Mouse (Mus musculus) lung, embryonic 16.5 days (tissue): Measurements from ENCODE around the gene Cxcl15. TPM values are rescaled to one million over a fixed set of nuclear protein-coding genes. Genes with fewer than 3 reads are reported as not detected.
"Not testable (repeated sequence)": the region's sequence is repeated elsewhere in the genome, so short reads cannot be mapped to it uniquely, and the experiment has no call there.

Experiments used
- ATAC-seq: fragments of 200-750 bp; cut with Nextera tagmentation; 2 replicates; pipeline ENCODE4 v1.8.0; 2017; ENCODE audit warnings: low read depth, mild to moderate bottlenecking, moderate library complexity
- H3K27ac ChIP-seq: fragments of 300-500 bp; sonication (generic); 2 replicates; pipeline ENCODE4 v1.5.1; 2014; ENCODE audit warnings: mild to moderate bottlenecking, control low read depth, low read length
- H3K27me3 ChIP-seq: fragments of 300-500 bp; sonication (generic); 2 replicates; pipeline ENCODE4 v1.6.1; 2014; ENCODE audit warnings: low read depth, low read length, mixed read lengths; ENCODE audit not compliant: control insufficient read depth, insufficient read depth
- H3K36me3 ChIP-seq: fragments of 300-500 bp; sonication (generic); 2 replicates; pipeline ENCODE4 v1.6.1; 2014; ENCODE audit warnings: low read length; ENCODE audit not compliant: control insufficient read depth, insufficient read depth
- H3K4me1 ChIP-seq: fragments of 300-500 bp; sonication (generic); replicated peaks from 2 replicates; pipeline ENCODE4 v1.6.1; 2014; ENCODE audit warnings: low read length, mixed read lengths; ENCODE audit not compliant: control insufficient read depth, insufficient read depth
- H3K4me2 ChIP-seq: fragments of 300-500 bp; sonication (generic); 2 replicates; pipeline ENCODE4 v1.6.1; 2014; ENCODE audit warnings: low read depth, low read length, control low read depth
- H3K4me3 ChIP-seq: fragments of 300-500 bp; sonication (generic); 2 replicates; pipeline ENCODE4 v1.5.1; 2014; ENCODE audit warnings: mild to moderate bottlenecking, low read length, control low read depth
- H3K9ac ChIP-seq: fragments of 300-500 bp; sonication (generic); 2 replicates; pipeline ENCODE4 v1.6.1; 2014; ENCODE audit warnings: low read length, control low read depth
- H3K9me3 ChIP-seq: fragments of 300-500 bp; sonication (generic); 2 replicates; pipeline ENCODE4 v1.6.1; 2016; ENCODE audit warnings: low read length; ENCODE audit not compliant: control insufficient read depth
- WGBS: fragments of 180-500 bp; shearing (Covaris S2); extraction: QIAGEN DNeasy Blood & Tissue Kit; methylation state at CpG from one replicate; pipeline ENCODE4 v1.1.7; 2014; 5-methylcytosine and 5-hydroxymethylcytosine counted together
- polyA plus RNA-seq: library from polyadenylated mRNA; unstranded; fragments of >200 nt; fragmentation: Nextera tagmentation; extraction: Ambion mirVana; gene quantifications from 2 replicates; pipeline ENCODE4 v1.2.1, GENCODE M21; 2015

Cxcl15 gene
- polyA plus RNA-seq, 1 experiment from 2014 or later = 25.4 TPM

GRCm38 (mm10) chr5:90785659-90786588, 8.4 kb upstream of the Cxcl15 start, which contains the start of gene Cxcl3:
Gene Cxcl3, plus strand, starts transcription at chr5:90786103.
- Histone ChIP-seq H3K27ac (no peak within 1 kb of the TSS), H3K4me3 (peak within 1 kb of the TSS; percentile 39), H3K9ac (0 out of 2 replicates have a peak within 1 kb of the TSS, but pooled peaks have one; percentile 32), H3K9me3 (no peaks in the 10 kb centered on the region), H3K36me3 (no peaks in the 10 kb centered on the region), H3K27me3 (no peaks in the 10 kb centered on the region; the same call in 1 of the 2 replicates), H3K4me2 (peak within 1 kb of the TSS; percentile 67), H3K4me1 (peaks cover 8% of the 10 kb centered on the region)
- ATAC-seq = peak; percentile 71
- 18% methylated on average over 23 of the region's 26 CpGs for WGBS

DNA sequence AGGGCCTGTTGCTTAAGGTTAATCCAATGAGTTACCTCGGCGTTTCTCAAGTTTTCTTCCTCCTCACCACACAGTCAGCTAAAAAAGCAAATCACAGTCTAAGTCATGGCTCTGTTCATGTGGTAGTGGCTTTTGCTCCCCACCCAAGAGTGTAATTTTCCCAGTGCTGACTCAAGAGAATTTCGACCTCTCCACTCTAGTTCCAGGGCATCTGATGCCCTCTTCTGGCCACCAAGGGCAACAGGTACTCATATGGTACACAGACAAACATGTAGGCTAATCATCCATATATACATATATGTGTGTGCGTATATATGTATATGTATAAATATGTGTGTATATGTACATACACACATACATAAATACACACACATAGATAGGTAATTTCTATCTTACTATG, 6.2 kb upstream of the Cxcl15 start:
- no peaks in the 10 kb centered on the region for H3K9me3 ChIP-seq
- no peak overlapping the region for H3K4me3 ChIP-seq
- H3K9ac ChIP-seq = no peak overlapping the region
- no peak overlapping the region for H3K4me2 ChIP-seq
- no peaks in the 10 kb centered on the region; the same call in 1 of the 2 replicates for H3K27me3 ChIP-seq
- H3K4me1 ChIP-seq = peaks cover 8% of the 10 kb centered on the region
- no peaks in the 10 kb centered on the region for H3K36me3 ChIP-seq
- ATAC-seq = no peak
- no peak overlapping the region for H3K27ac ChIP-seq
- 77% methylated on average over 4 of the region's 4 CpGs for WGBS

- ATAC-seq = no peak
- Histone ChIP-seq H3K9ac (no peak overlapping the region), H3K9me3 (no peaks in the 10 kb centered on the region), H3K4me3 (no peak overlapping the region), H3K4me1 (peaks cover 10% of the 10 kb centered on the region), H3K27ac (peak overlapping the region; percentile 24; the same call in 1 of the 2 replicates), H3K27me3 (no peaks in the 10 kb centered on the region; the same call in 1 of the 2 replicates), H3K4me2 (peak overlapping the region; percentile 21; the same call in 1 of the 2 replicates), H3K36me3 (no peaks in the 10 kb centered on the region)
- WGBS = 55% methylated on average over 11 of the region's 11 CpGs
Observed at GRCm38 (mm10) chr5:90789306-90790073, 4.8 kb upstream of the Cxcl15 start.

DNA sequence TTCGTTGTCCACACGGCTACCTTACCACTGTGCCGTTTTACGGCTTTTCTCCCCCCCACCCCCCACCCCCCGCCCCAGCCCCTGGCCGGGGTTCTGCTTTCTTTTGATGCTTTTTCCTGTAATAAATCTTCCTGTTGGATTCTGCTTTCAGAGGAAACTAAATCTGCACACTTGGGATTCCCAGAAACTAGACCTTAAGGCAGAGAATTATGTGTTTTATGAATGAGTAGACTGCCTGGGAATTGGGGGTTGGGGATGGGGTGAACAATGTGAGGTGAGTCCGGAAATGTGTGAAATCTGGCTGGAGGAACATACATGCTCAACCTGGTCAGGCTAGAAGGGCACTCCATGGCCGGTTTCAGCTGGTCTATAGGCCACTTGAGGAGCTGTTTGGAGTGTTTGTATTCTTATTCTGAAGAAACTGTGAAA, 4.2 kb upstream of the Cxcl15 start:
- Histone ChIP-seq H3K27ac (peak overlapping the region; percentile 24; the same call in 1 of the 2 replicates), H3K4me1 (peaks cover 10% of the 10 kb centered on the region), H3K4me3 (no peak overlapping the region), H3K9me3 (no peaks in the 10 kb centered on the region), H3K27me3 (no peaks in the 10 kb centered on the region; the same call in 1 of the 2 replicates), H3K9ac (no peak overlapping the region), H3K4me2 (peak overlapping the region; percentile 21; the same call in 1 of the 2 replicates), H3K36me3 (no peaks in the 10 kb centered on the region)
- peak; percentile 78 for ATAC-seq
- WGBS = 34% methylated on average over 8 of the region's 8 CpGs

DNA sequence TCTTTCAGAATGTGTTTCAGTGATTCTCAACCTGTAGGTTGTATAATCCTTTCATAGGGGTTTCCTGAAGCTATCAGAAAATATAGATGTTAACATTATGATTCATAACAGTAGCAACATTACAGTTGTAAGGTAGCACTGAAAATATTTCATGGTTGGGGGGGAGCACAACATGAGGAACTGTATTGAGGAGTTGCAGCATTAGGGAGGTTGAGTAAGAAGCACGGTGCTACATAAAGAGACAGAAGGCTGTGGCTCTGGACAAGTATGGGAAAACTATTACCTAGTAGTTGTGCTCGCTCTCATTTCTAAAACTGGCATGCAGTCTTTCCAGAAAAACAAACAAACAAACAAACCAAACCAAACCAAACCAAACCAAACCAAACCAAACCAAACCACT, 1.1 kb downstream of the Cxcl15 start:
- not testable (repeated sequence) for ATAC-seq, H3K27me3 ChIP-seq, H3K4me3 ChIP-seq, H3K9me3 ChIP-seq, H3K4me1 ChIP-seq, H3K36me3 ChIP-seq, H3K9ac ChIP-seq, H3K27ac ChIP-seq, H3K4me2 ChIP-seq
- 77% methylated on average over 2 of the region's 2 CpGs for WGBS

DNA sequence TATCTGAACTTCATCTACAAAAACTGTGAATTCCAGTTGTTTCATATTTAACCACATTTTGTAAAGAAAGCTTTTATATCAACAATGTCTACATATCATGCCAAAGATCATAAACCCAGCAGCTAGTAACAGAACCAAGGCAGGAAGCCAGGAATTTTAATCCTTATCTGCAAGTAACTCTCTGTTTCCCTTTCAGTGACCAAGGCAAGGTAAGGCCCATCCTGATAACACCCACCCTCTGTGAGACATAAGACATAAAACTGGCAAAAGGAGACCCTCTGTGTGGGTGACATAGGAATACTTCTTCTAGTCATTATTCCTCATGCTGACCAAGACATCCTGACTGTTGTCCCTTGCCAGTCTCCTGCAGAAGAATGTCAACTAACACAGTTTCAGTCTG, 10.2 kb downstream of the Cxcl15 start:
- Histone ChIP-seq H3K4me3 (no peak overlapping the region), H3K27me3 (no peaks in the 10 kb centered on the region), H3K4me1 (no peaks in the 10 kb centered on the region), H3K9ac (no peak overlapping the region), H3K4me2 (no peak overlapping the region), H3K27ac (no peak overlapping the region), H3K9me3 (no peaks in the 10 kb centered on the region), H3K36me3 (no peaks in the 10 kb centered on the region)
- no peak for ATAC-seq

DNA sequence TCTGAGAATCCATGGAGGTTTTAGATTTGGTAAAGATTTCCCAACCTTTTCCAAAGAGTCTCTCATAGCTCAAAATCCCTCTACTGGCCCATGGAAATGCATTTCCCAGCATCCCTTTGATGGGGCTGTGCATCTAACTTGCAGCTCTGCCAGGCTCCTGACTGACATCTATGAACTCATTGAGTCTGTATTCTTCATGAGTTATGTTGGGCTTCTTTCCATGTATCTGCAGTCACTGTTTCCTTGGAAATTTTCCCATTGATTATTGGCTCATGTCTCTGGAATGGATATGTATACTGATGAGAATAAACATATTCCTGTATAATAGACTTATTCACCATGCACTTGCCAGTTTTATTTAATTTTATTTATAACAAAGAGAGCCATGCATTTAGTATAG, 11.7 kb downstream of the Cxcl15 start:
- Histone ChIP-seq H3K4me1 (no peaks in the 10 kb centered on the region), H3K9me3 (no peaks in the 10 kb centered on the region), H3K27ac (no peak overlapping the region), H3K4me2 (no peak overlapping the region), H3K27me3 (no peaks in the 10 kb centered on the region), H3K4me3 (no peak overlapping the region), H3K36me3 (no peaks in the 10 kb centered on the region), H3K9ac (no peak overlapping the region)
- ATAC-seq = no peak

GRCm38 (mm10) chr5:90807176-90807950, 13.0 kb downstream of the Cxcl15 start:
- WGBS = 62% methylated on average over 3 of the region's 3 CpGs
- Histone ChIP-seq H3K4me2 (no peak overlapping the region), H3K4me1 (no peaks in the 10 kb centered on the region), H3K4me3 (no peak overlapping the region), H3K9ac (no peak overlapping the region), H3K36me3 (no peaks in the 10 kb centered on the region), H3K9me3 (no peaks in the 10 kb centered on the region), H3K27me3 (no peaks in the 10 kb centered on the region), H3K27ac (no peak overlapping the region)
- ATAC-seq = no peak
